Mouse (Mus musculus) hindbrain, embryonic 14.5 days (tissue): Measurements from ENCODE around the gene Tead2. TPM values are rescaled to one million over a fixed set of nuclear protein-coding genes. Genes with fewer than 3 reads are reported as not detected.

Experiments used
- microRNA-seq: library from miRNA; unstranded; fragments of <30 nt; microRNA quantifications from one replicate; pipeline ENCODE4, GENCODE M21; 2016
- polyA plus RNA-seq: library from polyadenylated mRNA; unstranded; fragments of >200 nt; fragmentation: Nextera tagmentation; extraction: Ambion mirVana; gene quantifications from 2 replicates; pipeline ENCODE4 v1.2.1, GENCODE M21; 2014

Tead2 gene
- polyA plus RNA-seq, 1 experiment from 2014 or later, result 37.7 TPM

Small RNA genes within 50 kb of the gene (microRNA-seq; reads per million reads assigned to microRNA genes)
- gene Mir7055, result not detected

Other genes with a start within 250 kb of the Tead2 start
- gene Cpt1c, start 240.9 kb upstream of the Tead2 start, polyA plus RNA-seq, result 53.3 and 53.8 TPM in 2 replicates
- 194 and 210 TPM in 2 replicates for gene Prmt1, start 229.2 kb upstream of the Tead2 start, polyA plus RNA-seq
- 52.1 and 56.9 TPM in 2 replicates for gene Irf3, start 218.1 kb upstream of the Tead2 start, polyA plus RNA-seq
- gene Bcl2l12, start 217.0 kb upstream of the Tead2 start, polyA plus RNA-seq, result 9.2 and 12.6 TPM in 2 replicates
- gene Scaf1, start 199.4 kb upstream of the Tead2 start, polyA plus RNA-seq, result 59.7 and 61.9 TPM in 2 replicates
- 14.2 and 15.2 TPM in 2 replicates for gene Rras, start 197.8 kb upstream of the Tead2 start, polyA plus RNA-seq
- gene Prr12, start 162.9 kb upstream of the Tead2 start, polyA plus RNA-seq, result 16.5 and 16.8 TPM in 2 replicates
- 57.9 and 62.1 TPM in 2 replicates for gene Nosip, start 153.3 kb upstream of the Tead2 start, polyA plus RNA-seq
- gene Prrg2, start 153.1 kb upstream of the Tead2 start, polyA plus RNA-seq, result 12.8 and 13.9 TPM in 2 replicates
- 77.7 and 93.3 TPM in 2 replicates for gene Rcn3, start 123.5 kb upstream of the Tead2 start, polyA plus RNA-seq
- gene Fcgrt, start 111.9 kb upstream of the Tead2 start, polyA plus RNA-seq, result 37.7 and 40.5 TPM in 2 replicates
- 767 and 952 TPM in 2 replicates for gene Rps11, start 91.3 kb upstream of the Tead2 start, polyA plus RNA-seq
- 725 and 835 TPM in 2 replicates for gene Rpl13a, start 87.0 kb upstream of the Tead2 start, polyA plus RNA-seq
- 0.22 TPM in 1 of 2 replicates, not detected in the other for gene Gm45713, start 79.5 kb upstream of the Tead2 start, polyA plus RNA-seq
- 1.7 and 1.8 TPM in 2 replicates for gene Flt3l, start 79.3 kb upstream of the Tead2 start, polyA plus RNA-seq
- 91.0 and 93.5 TPM in 2 replicates for gene Pih1d1, start 61.5 kb upstream of the Tead2 start, polyA plus RNA-seq
- 16.0 and 21.3 TPM in 2 replicates for gene Aldh16a1, start 61.2 kb upstream of the Tead2 start, polyA plus RNA-seq
- 0.47 and 0.48 TPM in 2 replicates for gene Slc17a7, start 51.8 kb upstream of the Tead2 start, polyA plus RNA-seq
- not detected in 2 replicates for gene Gfy, start 36.2 kb upstream of the Tead2 start, polyA plus RNA-seq
- 0.83 TPM in 1 of 2 replicates, not detected in the other for gene Pth2, start 34.8 kb upstream of the Tead2 start, polyA plus RNA-seq
- gene Ccdc155, start 10.9 kb upstream of the Tead2 start, polyA plus RNA-seq, result 0.50 and 0.57 TPM in 2 replicates
- 8.7 and 11.3 TPM in 2 replicates for gene Dkkl1, start 3.6 kb upstream of the Tead2 start, polyA plus RNA-seq
- 0.94 and 1.2 TPM in 2 replicates for gene Cd37, start 23.4 kb downstream of the Tead2 start, polyA plus RNA-seq
- gene Slc6a16, start 25.3 kb downstream of the Tead2 start, polyA plus RNA-seq, result 0.33 and 0.67 TPM in 2 replicates
- not detected in 2 replicates for gene Slc6a21, start 61.8 kb downstream of the Tead2 start, polyA plus RNA-seq
- gene Trpm4, start 118.0 kb downstream of the Tead2 start, polyA plus RNA-seq, result 7.8 and 9.3 TPM in 2 replicates
- gene Hrc, start 119.5 kb downstream of the Tead2 start, polyA plus RNA-seq, result 0.20 and 0.41 TPM in 2 replicates
- 29.8 and 32.3 TPM in 2 replicates for gene Ppfia3, start 151.3 kb downstream of the Tead2 start, polyA plus RNA-seq
- gene Lin7b, start 154.8 kb downstream of the Tead2 start, polyA plus RNA-seq, result 34.8 and 37.9 TPM in 2 replicates
- gene Snrnp70, start 180.0 kb downstream of the Tead2 start, polyA plus RNA-seq, result 61.4 and 72.3 TPM in 2 replicates
- gene Kcna7, start 189.9 kb downstream of the Tead2 start, polyA plus RNA-seq, result not detected in 2 replicates
- gene Ntf5, start 197.9 kb downstream of the Tead2 start, polyA plus RNA-seq, result 0.13 TPM in 1 of 2 replicates, not detected in the other
- 1.2 and 2.0 TPM in 2 replicates for gene Lhb, start 205.1 kb downstream of the Tead2 start, polyA plus RNA-seq
- 17.8 and 21.6 TPM in 2 replicates for gene Gys1, start 219.1 kb downstream of the Tead2 start, polyA plus RNA-seq
- gene Ruvbl2, start 222.3 kb downstream of the Tead2 start, polyA plus RNA-seq, result 83.9 and 93.5 TPM in 2 replicates
- 4,936 and 5,483 TPM in 2 replicates for gene Ftl1, start 244.1 kb downstream of the Tead2 start, polyA plus RNA-seq